Mouse (Mus musculus): ENCODE data around the gene Gm5142. TPM values are rescaled to one million over a fixed set of nuclear protein-coding genes. Genes with fewer than 3 reads are reported as not detected.
A peak's percentile ranks its signal among the peaks of the same experiment; 100 is the strongest.

Gm5142 gene
- polyA plus RNA-seq, 1 experiment: not detected

- under 1% methylated on average over 96 of the region's 96 CpGs for WGBS
- Histone ChIP-seq H3K27ac (ENCODE audit: control insufficient read depth, insufficient read depth, low read depth, low read length, poor library complexity) (peak within 1 kb of the TSS; percentile 88), H3K4me3 (replicated peaks; ENCODE audit: control insufficient read depth, low read depth, low read length) (peak within 1 kb of the TSS; percentile 81), H3K4me1 (ENCODE audit: control insufficient read depth, insufficient read depth, low read length) (no peaks in the 10 kb centered on the region)
- TF ChIP-seq POLR2A (IDR thresholded peaks at IDR 0.05; ENCODE audit: borderline replicate concordance, control insufficient read depth, low read depth, low read length) (peak; percentile 65; the same call in 1 of the 2 replicates), CTCF (IDR thresholded peaks at IDR 0.05; ENCODE audit: control insufficient read depth, insufficient read depth, low read length) (peak; percentile 33; the same call in 1 of the 2 replicates)
These were observed 22.4 kb upstream of the Gm5142 start, which contains the start of gene Rcbtb1 for GRCm38 (mm10) chr14:59200711-59201603. TSS of gene Rcbtb1 (plus strand) at chr14:59201209.

DNA sequence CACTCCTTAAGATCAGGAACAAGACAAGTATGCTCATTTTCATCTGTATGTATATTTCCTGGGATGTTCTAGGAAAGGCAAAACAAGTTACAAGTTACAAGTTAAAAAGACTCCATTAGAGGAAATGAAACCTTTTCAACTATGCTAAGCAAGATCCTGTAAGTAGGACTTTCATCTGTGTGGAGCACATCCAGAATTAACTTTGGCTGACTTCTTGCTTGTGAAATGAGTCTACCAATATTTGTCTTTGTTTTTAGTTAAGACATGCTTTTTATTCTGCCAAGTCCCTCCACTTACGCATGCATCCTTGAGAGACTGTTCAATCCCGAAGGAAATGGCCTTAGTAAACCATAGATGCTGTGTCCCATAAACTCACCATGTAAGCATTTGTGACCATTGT lies 7.6 kb upstream of the Gm5142 start:
- H3K4me1 ChIP-seq (ENCODE audit: control insufficient read depth, insufficient read depth, low read length): no peaks in the 10 kb centered on the region
- H3K4me3 ChIP-seq (replicated peaks; ENCODE audit: control insufficient read depth, low read depth, low read length): no peak overlapping the region
- WGBS: 78% methylated on average over 2 of the region's 2 CpGs
- TF ChIP-seq CTCF (IDR thresholded peaks at IDR 0.05; ENCODE audit: control insufficient read depth, insufficient read depth, low read length): no peak
- H3K27ac ChIP-seq (ENCODE audit: control insufficient read depth, insufficient read depth, low read depth, low read length, poor library complexity): no peak overlapping the region

DNA sequence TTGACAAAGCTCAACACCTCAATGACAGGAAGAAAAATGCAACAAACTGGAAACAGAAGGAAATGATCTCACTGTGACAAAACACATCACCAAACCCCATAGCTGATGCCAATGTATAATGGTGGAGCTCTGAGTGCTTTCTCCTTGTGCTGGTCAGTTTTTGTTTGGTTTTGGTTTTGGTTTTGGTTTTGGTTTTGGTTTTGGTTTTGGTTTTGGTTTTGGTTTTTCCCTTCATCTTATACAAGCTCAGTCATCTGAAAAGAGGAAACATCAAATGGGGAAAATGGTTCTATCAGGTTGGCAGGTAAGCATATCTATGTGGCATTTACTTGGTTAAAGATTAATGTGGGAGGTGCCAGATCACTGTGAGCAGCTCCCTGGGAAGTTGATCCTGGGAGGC lies 7.0 kb upstream of the Gm5142 start:
- H3K27ac ChIP-seq (ENCODE audit: control insufficient read depth, insufficient read depth, low read depth, low read length, poor library complexity): no peak overlapping the region
- no peaks in the 10 kb centered on the region for H3K4me1 ChIP-seq (ENCODE audit: control insufficient read depth, insufficient read depth, low read length)
- H3K4me3 ChIP-seq (replicated peaks; ENCODE audit: control insufficient read depth, low read depth, low read length): no peak overlapping the region
- TF ChIP-seq CTCF (IDR thresholded peaks at IDR 0.05; ENCODE audit: control insufficient read depth, insufficient read depth, low read length): no peak
- no peak for TF ChIP-seq POLR2A (IDR thresholded peaks at IDR 0.05; ENCODE audit: borderline replicate concordance, control insufficient read depth, low read depth, low read length)

- H3K4me1 ChIP-seq (ENCODE audit: control insufficient read depth, insufficient read depth, low read length): no peaks in the 10 kb centered on the region
- no peak for TF ChIP-seq POLR2A (IDR thresholded peaks at IDR 0.05; ENCODE audit: borderline replicate concordance, control insufficient read depth, low read depth, low read length)
- TF ChIP-seq CTCF (IDR thresholded peaks at IDR 0.05; ENCODE audit: control insufficient read depth, insufficient read depth, low read length): no peak
- 61% methylated on average over 2 of the region's 2 CpGs for WGBS
- H3K27ac ChIP-seq (ENCODE audit: control insufficient read depth, insufficient read depth, low read depth, low read length, poor library complexity): no peak overlapping the region
- no peak overlapping the region for H3K4me3 ChIP-seq (replicated peaks; ENCODE audit: control insufficient read depth, low read depth, low read length)
These were observed 4.2 kb upstream of the Gm5142 start for GRCm38 (mm10) chr14:59182732-59183131.

DNA sequence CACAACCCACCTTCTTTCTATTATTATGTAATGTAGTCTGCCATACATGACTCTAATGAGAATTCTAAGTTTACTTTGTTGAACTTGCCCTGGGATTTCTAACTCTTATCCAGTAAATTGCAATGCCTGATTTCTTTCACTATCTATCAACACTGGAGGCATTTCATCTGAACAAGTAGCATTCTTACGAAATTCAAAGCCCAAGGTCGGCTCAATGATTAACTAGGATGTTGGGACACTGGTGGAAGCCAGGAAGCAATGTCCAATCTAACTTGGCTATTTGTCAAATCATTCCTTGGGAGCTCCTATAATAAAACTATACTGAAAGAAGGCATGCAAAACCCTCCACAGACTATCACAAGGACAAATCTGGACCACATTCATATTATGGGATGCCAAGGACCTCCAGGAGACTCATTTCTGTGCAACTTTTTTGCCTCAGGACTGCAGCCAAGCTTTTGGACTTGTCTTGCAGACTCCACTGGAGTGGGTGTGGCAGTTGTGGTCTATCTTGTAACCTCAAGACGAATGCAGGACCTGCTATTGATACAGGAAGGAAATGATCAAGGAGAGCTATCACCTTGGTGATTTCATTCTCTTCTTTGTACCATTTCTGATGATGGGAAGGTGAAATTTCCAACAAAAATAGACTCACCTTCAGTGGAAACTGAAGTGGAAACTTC lies 21.4 kb downstream of the Gm5142 start:
- Histone ChIP-seq H3K4me3 (replicated peaks; ENCODE audit: control insufficient read depth, low read depth, low read length) (no peak overlapping the region), H3K27ac (ENCODE audit: control insufficient read depth, insufficient read depth, low read depth, low read length, poor library complexity) (no peak overlapping the region), H3K4me1 (ENCODE audit: control insufficient read depth, insufficient read depth, low read length) (no peaks in the 10 kb centered on the region)
- no peak for TF ChIP-seq POLR2A (IDR thresholded peaks at IDR 0.05; ENCODE audit: borderline replicate concordance, control insufficient read depth, low read depth, low read length)
- TF ChIP-seq CTCF (IDR thresholded peaks at IDR 0.05; ENCODE audit: control insufficient read depth, insufficient read depth, low read length): no peak
- whole genome bisulfite sequencing: 51% methylated on average over 3 of the region's 3 CpGs

DNA sequence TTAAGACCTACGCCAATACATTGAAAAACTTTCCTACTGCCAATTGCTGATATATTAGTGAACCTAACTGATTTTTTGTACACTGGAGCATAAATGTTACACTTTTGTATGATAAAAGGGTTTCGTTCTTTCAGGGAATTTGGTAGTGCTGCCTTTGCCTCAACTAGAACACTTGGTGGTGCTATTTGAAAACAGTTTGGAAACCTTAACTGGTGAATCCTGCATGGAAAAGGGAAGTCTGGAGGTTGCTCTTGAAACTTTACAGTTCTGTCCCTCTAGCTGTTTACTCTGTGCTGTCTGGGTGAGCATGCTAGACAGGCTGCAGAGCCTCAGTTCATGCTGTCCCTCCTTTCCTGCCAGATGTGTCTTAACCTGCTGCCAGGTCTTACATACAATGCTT lies 23.0 kb downstream of the Gm5142 start:
- WGBS: 65% methylated on average over 2 of the region's 2 CpGs
- no peak overlapping the region for H3K27ac ChIP-seq (ENCODE audit: control insufficient read depth, insufficient read depth, low read depth, low read length, poor library complexity)
- TF ChIP-seq POLR2A (IDR thresholded peaks at IDR 0.05; ENCODE audit: borderline replicate concordance, control insufficient read depth, low read depth, low read length) (no peak), CTCF (IDR thresholded peaks at IDR 0.05; ENCODE audit: control insufficient read depth, insufficient read depth, low read length) (no peak)
- H3K4me3 ChIP-seq (replicated peaks; ENCODE audit: control insufficient read depth, low read depth, low read length): no peak overlapping the region
- no peaks in the 10 kb centered on the region for H3K4me1 ChIP-seq (ENCODE audit: control insufficient read depth, insufficient read depth, low read length)

GRCm38 (mm10) chr14:59142793-59143192 lies 35.8 kb downstream of the Gm5142 start, which contains the start of gene 1700129C05Rik:
TSS of gene 1700129C05Rik (minus strand) at chr14:59142893.
- Histone ChIP-seq H3K4me3 (replicated peaks; ENCODE audit: control insufficient read depth, low read depth, low read length) (no peak within 1 kb of the TSS), H3K4me1 (ENCODE audit: control insufficient read depth, insufficient read depth, low read length) (no peaks in the 10 kb centered on the region), H3K27ac (ENCODE audit: control insufficient read depth, insufficient read depth, low read depth, low read length, poor library complexity) (no peak within 1 kb of the TSS)
- TF ChIP-seq POLR2A (IDR thresholded peaks at IDR 0.05; ENCODE audit: borderline replicate concordance, control insufficient read depth, low read depth, low read length): no peak
- TF ChIP-seq CTCF (IDR thresholded peaks at IDR 0.05; ENCODE audit: control insufficient read depth, insufficient read depth, low read length): no peak
- WGBS: 88% methylated on average over 4 of the region's 4 CpGs

GRCm38 (mm10) chr14:59114281-59114680 lies 64.3 kb downstream of the Gm5142 start:
- Histone ChIP-seq H3K27ac (ENCODE audit: control insufficient read depth, insufficient read depth, low read depth, low read length, poor library complexity) (no peak overlapping the region), H3K4me3 (replicated peaks; ENCODE audit: control insufficient read depth, low read depth, low read length) (no peak overlapping the region), H3K4me1 (ENCODE audit: control insufficient read depth, insufficient read depth, low read length) (no peaks in the 10 kb centered on the region)
- no peak for TF ChIP-seq POLR2A (IDR thresholded peaks at IDR 0.05; ENCODE audit: borderline replicate concordance, control insufficient read depth, low read depth, low read length)
- TF ChIP-seq CTCF (IDR thresholded peaks at IDR 0.05; ENCODE audit: control insufficient read depth, insufficient read depth, low read length): no peak
- WGBS: 4% methylated on average over 2 of the region's 2 CpGs

Other genes starting within 250 kb of the Gm5142 start
- not detected in 2 replicates for gene 1700129C05Rik, start 35.9 kb downstream of the Gm5142 start, polyA plus RNA-seq (2011; ENCODE audit: insufficient read depth, insufficient read length, low replicate concordance, missing spikeins)
- gene Rcbtb1, start 22.5 kb upstream of the Gm5142 start, polyA plus RNA-seq (2011; ENCODE audit: insufficient read depth, insufficient read length, low replicate concordance, missing spikeins): 5.9 and 13.7 TPM in 2 replicates
- gene Gm6904, start 81.5 kb upstream of the Gm5142 start, polyA plus RNA-seq (2011; ENCODE audit: insufficient read depth, insufficient read length, low replicate concordance, missing spikeins): not detected in 2 replicates
- gene Phf11a, start 118.8 kb upstream of the Gm5142 start, polyA plus RNA-seq (2011; ENCODE audit: insufficient read depth, insufficient read length, low replicate concordance, missing spikeins): 1.0 and 1.2 TPM in 2 replicates
- gene Phf11b, start 162.6 kb upstream of the Gm5142 start, polyA plus RNA-seq (2011; ENCODE audit: insufficient read depth, insufficient read length, low replicate concordance, missing spikeins): 3.3 and 10.0 TPM in 2 replicates
- 3.8 and 8.3 TPM in 2 replicates for gene Phf11d, start 186.7 kb upstream of the Gm5142 start, polyA plus RNA-seq (2011; ENCODE audit: insufficient read depth, insufficient read length, low replicate concordance, missing spikeins)
- 1.8 and 4.1 TPM in 2 replicates for gene Phf11c, start 216.6 kb upstream of the Gm5142 start, polyA plus RNA-seq (2011; ENCODE audit: insufficient read depth, insufficient read length, low replicate concordance, missing spikeins)